Mouse (Mus musculus) heart, adult 8-10 months (tissue): ENCODE results near the gene Vinac1. TPM values are rescaled to one million over a fixed set of nuclear protein-coding genes. Genes with fewer than 3 reads are reported as not detected.
"Not testable (repeated sequence)": the region's sequence is repeated elsewhere in the genome, so short reads cannot be mapped to it uniquely, and the experiment has no call there.

Source experiments
- DNase-seq: peaks from one replicate; pipeline ENCODE4 v3.0.0; 2022; ENCODE audit warnings: low spot score
- total RNA-seq, 4 experiments: library from RNA; stranded (reverse); gene quantifications; 2 replicates each; pipeline ENCODE4 v1.2.4; 2022

Vinac1 gene
- total RNA-seq, 4 experiments from 2014 or later: 0.08 TPM; not detected in 3

DNA sequence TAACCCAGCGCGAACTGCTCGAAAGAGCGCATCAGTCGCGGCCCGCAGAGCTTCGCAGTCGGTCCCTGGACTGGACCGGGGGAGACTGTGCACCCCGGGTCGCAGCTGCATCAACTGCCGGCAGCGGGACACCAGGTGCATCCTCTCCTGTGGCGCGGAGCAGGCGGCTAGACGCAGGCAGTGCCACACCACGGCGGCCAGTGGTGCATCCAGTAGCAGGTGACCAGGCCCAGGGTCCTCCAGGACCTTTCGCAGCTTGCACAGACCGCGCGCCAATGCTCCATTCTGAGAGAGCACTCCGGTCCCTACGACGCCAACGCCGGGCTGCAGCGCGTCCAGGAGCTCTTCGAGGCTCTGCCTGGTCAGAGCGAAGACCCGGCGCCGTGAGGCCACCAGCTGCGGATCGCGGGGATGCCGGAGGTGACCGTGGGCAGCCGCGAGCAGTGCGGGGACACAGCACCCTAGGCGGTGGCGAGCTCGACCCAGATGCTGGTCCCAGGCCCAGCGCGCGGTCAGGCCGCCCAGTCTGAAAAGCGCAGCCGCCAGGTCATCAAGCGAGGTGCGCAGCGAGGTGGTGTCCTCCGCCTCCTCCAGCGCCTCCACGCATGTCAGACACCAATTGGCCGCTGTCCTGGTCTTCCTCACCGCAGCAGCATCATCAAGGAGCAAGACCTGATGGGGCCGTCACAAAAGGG, 8.9 kb downstream of the Vinac1 start:
- no peak for DNase-seq

DNA sequence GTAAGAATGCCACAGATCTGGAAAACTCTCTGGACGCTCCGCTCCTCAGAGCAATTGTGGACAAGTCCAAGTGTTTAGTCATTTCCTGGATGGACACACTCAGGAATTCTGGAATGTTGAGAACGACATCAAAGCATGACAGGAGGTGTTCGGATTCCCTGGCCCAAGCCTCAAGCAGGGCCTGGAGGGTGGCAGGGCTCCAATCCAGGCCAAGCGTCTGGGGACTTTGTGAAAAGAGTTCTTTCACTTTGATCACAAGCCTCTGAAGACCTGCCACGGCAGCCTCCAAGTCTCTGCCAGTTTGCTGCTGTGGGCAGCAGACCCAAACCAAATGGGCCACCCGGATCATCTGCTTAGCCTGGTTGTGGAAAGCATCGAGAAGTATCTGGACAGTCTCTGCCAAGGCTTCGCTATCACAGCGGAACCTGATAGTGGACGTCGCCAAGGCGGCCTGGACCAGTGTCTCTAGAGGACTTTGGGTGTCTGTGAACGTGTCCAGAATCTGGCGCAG, 9.5 kb downstream of the Vinac1 start:
- DNase-seq: no peak

DNA sequence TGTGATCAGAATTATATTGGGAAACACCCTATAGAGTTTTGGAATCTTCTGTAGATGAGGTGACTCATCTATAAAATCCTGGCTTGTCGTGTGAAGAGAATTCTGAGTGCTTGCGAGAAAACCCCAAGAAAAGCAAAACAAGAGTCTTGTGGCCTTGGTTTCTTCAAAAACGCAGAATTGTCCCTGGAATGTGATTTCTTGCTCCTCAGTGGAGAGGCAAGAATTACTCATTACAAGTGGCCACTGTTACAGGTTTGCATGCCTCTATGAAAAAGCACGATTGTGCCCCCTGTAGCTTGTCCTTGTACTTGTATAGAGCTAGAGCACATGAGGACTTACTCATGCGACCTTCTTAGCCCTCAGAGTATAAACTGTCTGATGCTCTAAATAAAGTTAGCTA, 12.6 kb downstream of the Vinac1 start:
- DNase-seq: no peak

DNA sequence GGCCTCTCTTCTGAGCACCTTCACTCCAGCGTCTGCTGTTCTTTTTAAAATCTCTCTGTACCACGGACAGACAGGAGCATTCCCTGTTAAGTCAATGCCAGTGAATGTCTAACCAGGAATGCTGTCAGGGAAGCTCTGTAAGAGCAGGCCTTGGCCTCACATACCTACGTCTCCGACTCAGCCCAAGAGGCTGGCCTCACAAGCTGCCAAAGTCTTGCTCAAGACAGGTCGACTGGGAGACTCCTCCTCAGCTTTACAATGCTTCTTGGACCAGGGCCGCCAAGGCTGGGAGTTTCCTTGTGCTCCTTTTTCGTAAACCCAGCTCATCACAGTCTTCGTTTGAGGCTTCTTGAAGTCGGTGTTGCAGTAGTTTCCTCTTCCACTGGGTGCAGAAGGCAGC, 23.2 kb downstream of the Vinac1 start:
- no peak for DNase-seq

DNA sequence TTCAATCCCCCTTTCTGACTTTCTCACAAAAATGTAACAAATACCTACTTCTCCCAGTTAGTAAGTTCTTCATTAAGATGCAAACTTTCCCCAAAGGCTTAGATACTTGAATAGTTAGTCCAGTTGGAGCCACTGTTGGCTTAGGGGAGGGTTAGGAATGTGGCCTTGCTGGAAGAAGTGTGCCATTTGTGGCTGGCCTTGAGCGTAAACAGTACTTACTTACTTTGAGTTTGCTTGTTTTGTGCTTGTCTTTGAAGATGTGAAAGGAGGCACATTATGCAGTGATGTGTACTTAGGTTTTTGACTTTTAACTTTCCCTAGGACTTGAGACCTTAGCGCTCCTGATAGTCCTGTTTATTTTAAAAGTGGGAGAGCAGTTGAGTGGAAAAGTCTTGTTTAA, 27.9 kb downstream of the Vinac1 start:
- DNase-seq: no peak

DNA sequence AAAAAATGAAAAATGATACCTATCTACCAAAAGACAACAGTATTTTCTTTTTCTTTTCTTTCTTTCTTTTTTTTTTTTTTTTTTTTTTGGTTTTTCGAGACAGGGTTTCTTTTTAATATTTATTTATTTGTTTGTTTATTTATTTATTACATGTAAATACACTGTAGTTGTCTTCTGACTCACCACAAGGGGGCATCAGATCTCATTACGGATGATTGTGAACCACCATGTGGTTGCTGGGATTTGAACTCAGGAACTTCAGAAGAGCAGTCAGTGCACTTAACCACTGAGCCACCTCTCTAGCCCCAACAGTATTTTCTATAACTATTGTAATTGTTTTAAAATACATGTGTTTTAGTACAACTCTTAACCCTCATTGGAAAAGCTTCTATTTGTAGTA, 39.1 kb downstream of the Vinac1 start:
- DNase-seq: not testable (repeated sequence)

DNA sequence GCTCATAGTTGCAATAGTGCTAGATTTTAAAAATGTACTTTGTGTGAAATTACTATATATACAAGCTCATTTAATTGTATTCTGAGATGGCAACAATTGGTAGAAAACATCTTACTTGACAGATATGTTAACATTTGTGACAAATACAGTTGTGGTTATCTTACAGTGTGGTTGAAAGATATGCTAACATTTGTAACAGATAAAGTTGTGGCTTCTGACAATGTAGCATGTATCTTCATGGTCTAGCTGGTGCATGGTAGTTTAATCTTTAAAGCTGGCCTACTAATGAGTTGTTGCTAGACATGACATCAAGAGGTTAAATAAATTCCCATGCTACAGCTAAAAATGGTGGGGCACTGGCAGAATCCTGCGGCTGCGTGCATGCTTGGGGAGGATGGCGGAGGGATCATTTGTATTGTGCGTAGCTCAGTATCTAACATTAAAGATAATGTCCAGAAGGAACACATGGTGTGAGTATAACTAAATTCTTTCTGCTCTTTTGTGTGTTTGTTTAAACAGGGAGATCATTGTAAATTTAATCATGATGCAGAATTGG, 41.7 kb downstream of the Vinac1 start:
- no peak for DNase-seq

DNA sequence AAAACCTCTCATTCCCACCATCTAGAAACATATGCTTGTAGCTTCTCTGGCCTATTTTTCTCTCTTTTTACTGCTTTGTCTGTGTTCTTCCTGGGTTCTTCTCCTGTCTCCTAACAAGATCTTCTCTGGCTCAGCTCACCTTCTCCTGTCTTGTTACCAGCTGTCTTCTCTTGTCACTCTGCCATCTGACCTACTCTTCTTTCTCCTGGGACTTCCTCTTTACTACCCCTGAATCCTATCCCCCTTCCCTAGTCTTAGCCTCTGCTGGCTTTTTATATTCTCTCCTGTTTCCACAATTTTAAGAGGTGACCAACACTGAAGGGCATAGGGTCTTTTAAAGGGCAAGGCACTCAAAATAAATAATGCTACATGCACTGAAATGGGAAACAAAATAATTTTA, 43.1 kb downstream of the Vinac1 start:
- DNase-seq: no peak

DNA sequence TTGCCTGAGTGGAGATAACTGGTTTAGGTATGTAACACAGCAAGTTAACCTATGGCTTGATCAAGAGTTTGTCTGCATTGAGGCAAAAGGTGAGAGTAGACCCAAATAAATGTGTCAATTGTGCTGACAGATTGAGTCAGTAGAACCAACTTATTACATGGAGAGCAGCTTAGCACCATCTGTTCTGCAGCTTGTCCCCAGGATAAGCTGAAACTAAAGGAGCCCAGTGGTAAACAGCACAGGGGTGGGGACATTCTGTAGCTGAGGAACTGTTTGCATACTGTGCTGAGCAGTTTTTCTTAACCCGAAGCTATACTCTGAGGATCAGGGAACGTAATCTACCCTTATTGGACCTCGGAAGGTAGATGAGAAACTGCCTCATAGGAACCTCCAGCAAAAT, 63.2 kb downstream of the Vinac1 start:
- no peak for DNase-seq

DNA sequence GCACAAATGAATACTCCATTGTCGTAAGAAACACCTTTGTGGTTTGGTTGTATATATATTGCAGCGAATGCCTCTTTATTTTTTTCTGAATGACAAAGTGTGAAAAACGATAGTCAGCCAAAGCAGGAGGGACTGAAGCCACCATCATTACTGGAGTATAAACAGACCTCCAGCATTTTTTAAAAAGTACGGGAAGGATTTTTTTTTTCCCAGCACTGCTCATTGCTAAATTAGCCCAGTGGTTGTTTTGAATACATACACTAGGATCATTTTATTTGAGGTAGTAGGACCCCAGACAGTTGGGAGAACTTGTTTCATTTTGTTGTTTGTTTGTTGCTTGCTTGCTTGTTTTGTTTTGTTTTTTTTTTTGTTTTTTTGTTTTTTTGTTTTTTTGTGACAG, 72.4 kb downstream of the Vinac1 start:
- no peak for DNase-seq

Other genes starting within 250 kb of the Vinac1 start
- 10 to 100 TPM; 18.0 to 20.6 (median 19.3) TPM for gene Tmem87b, start 230.1 kb downstream of the Vinac1 start, total RNA-seq
- gene Fbln7, start 185.2 kb downstream of the Vinac1 start, total RNA-seq: 1 to 10 TPM in 1 of 4 experiments, under 1 TPM in 3; 0.26 to 1.2 (median 0.81) TPM
- gene Zc3h8, start 104.1 kb downstream of the Vinac1 start, total RNA-seq: 1 to 10 TPM; 7.0 to 8.3 (median 7.7) TPM
- gene Zc3h6, start 80.8 kb downstream of the Vinac1 start, total RNA-seq: 1 to 10 TPM; 2.6 to 9.2 (median 5.5) TPM
- 10 to 100 TPM; 10.7 to 12.4 (median 12.2) TPM for gene Gm10762, start 80.4 kb downstream of the Vinac1 start, total RNA-seq
- gene Ttl, start 17.8 kb upstream of the Vinac1 start, total RNA-seq: 10 to 100 TPM; 17.9 to 22.8 (median 21.9) TPM
- gene Polr1b, start 52.8 kb upstream of the Vinac1 start, total RNA-seq: 10 to 100 TPM in 2 of 4 experiments, 1 to 10 TPM in 2; 9.6 to 11.5 (median 10.1) TPM
- gene Chchd5, start 81.5 kb upstream of the Vinac1 start, total RNA-seq: 10 to 100 TPM; 10.4 to 15.9 (median 11.9) TPM
- gene Slc20a1, start 150.6 kb upstream of the Vinac1 start, total RNA-seq: 10 to 100 TPM in 2 of 4 experiments, 1 to 10 TPM in 2; 7.6 to 13.2 (median 10.0) TPM
- under 1 TPM; 0.19 to 0.78 (median 0.33) TPM for gene Ckap2l, start 249.0 kb upstream of the Vinac1 start, total RNA-seq